8 mouse cellular contexts compared by ENCODE assay signal in the genomic region with DNA sequence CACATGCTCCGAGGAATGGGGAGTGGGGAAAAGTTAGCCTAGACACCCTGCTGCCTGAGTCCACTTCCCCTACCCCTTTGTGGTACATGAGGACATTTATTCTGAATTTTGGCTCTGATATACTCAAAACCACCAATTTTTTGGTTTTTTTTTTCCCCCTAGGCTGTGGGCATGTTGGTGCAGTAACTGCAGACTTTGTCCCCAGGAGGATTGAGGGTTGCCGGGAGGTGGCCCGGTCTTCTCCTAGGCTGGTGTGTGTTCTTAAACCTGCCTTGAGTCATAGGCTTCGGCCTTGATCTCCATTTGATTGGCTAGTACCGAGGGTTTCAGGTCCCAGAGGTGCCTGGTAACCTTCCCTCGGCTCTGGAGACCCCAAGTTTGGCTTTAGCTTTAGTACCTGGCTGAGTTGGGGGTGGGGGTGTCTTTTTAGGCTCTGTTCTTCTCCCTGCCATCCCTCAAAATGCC. TPM values are rescaled to one million over a fixed set of nuclear protein-coding genes. Genes with fewer than 3 reads are reported as not detected.
DNase-seq lines count a peak whose midpoint lies in the region; ATAC-seq and TF ChIP-seq lines count a peak whose summit lies in the region.

No protein-coding gene starts in this region.

- H3K9ac ChIP-seq in heart, embryonic 12.5 days, result peak overlapping the region; percentile 95
- H3K9ac ChIP-seq in hindbrain, embryonic 14.5 days, result peak overlapping the region; percentile 99
- peak overlapping the region; percentile 96 for H3K9ac ChIP-seq in liver, postnatal 0 days (replicated peaks)

- peak overlapping the region; percentile 91 for H3K4me2 ChIP-seq in heart, embryonic 12.5 days
- peak overlapping the region; percentile 94 for H3K4me2 ChIP-seq in hindbrain, embryonic 14.5 days (replicated peaks)
- peak overlapping the region; percentile 95 for H3K4me2 ChIP-seq in liver, postnatal 0 days (ENCODE audit: low read depth, low read length)

- H3K4me1 ChIP-seq in heart, embryonic 12.5 days (replicated peaks), result peaks cover 59% of the 10 kb centered on the region
- peaks cover 68% of the 10 kb centered on the region for H3K4me1 ChIP-seq in G1E (ENCODE audit: insufficient read depth, low read depth, low read length)
- H3K4me1 ChIP-seq in hindbrain, embryonic 14.5 days (replicated peaks; ENCODE audit: control insufficient read depth, insufficient read depth, low read length), result peaks cover 48% of the 10 kb centered on the region
- H3K4me1 ChIP-seq in liver, postnatal 0 days (ENCODE audit: insufficient read depth), result peaks cover 57% of the 10 kb centered on the region

- 53% methylated on average over 6 of the region's 6 CpGs for WGBS in heart, embryonic 12.5 days
- 24% methylated on average over 6 of the region's 6 CpGs for WGBS in hindbrain, embryonic 14.5 days
- 17% methylated on average over 6 of the region's 6 CpGs for WGBS in liver, postnatal 0 days (ENCODE audit: insufficient replicate concordance)

- H3K27ac ChIP-seq in heart, embryonic 12.5 days (ENCODE audit: poor library complexity, severe bottlenecking), result peak overlapping the region; percentile 53
- peak overlapping the region; percentile 95 for H3K27ac ChIP-seq in hindbrain, embryonic 14.5 days
- peak overlapping the region; percentile 97 for H3K27ac ChIP-seq in liver, postnatal 0 days (ENCODE audit: low read depth)

- peak overlapping the region; percentile 94 for H3K4me3 ChIP-seq in heart, embryonic 12.5 days
- peak overlapping the region; percentile 94 for H3K4me3 ChIP-seq in G1E (ENCODE audit: low read depth, low read length)
- peak overlapping the region; percentile 99 for H3K4me3 ChIP-seq in hindbrain, embryonic 14.5 days (replicated peaks; ENCODE audit: low read length)
- H3K4me3 ChIP-seq in liver, postnatal 0 days (ENCODE audit: low read depth, low read length), result peak overlapping the region; percentile 87

- ATAC-seq in heart, embryonic 12.5 days (ENCODE audit: insufficient number of reproducible peaks, low FRiP score), result no peak
- ATAC-seq in G1E (ENCODE audit: extremely low read depth, insufficient number of reproducible peaks, low FRiP score, poor library complexity, severe bottlenecking), result no peak
- no peak for ATAC-seq in hindbrain, embryonic 14.5 days (ENCODE audit: low FRiP score)
- ATAC-seq in liver, postnatal 0 days, result no peak
- no peak for ATAC-seq in granulocyte monocyte progenitor cell, adult 5-6 weeks (replicated peaks; ENCODE audit: poor library complexity, severe bottlenecking)

- TF ChIP-seq CTCF in G1E (IDR thresholded peaks at IDR 0.05; ENCODE audit: low read depth, low read length), result no peak
- no peak for TF ChIP-seq CTCF in liver, postnatal 0 days (IDR thresholded peaks at IDR 0.05; ENCODE audit: low read depth)

- H3K27me3 ChIP-seq in heart, embryonic 12.5 days (replicated peaks), result no peaks in the 10 kb centered on the region
- H3K27me3 ChIP-seq in G1E (ENCODE audit: insufficient read depth, low read length), result peaks cover 16% of the 10 kb centered on the region
- no peaks in the 10 kb centered on the region for H3K27me3 ChIP-seq in hindbrain, embryonic 14.5 days (ENCODE audit: control insufficient read depth, insufficient read depth, low read length)
- H3K27me3 ChIP-seq in liver, postnatal 0 days (ENCODE audit: insufficient read depth, low read length), result no peaks in the 10 kb centered on the region

- no peaks in the 10 kb centered on the region for H3K9me3 ChIP-seq in heart, embryonic 12.5 days (replicated peaks)
- peaks cover 3% of the 10 kb centered on the region; the same call in 1 of the 2 replicates for H3K9me3 ChIP-seq in G1E (replicated peaks)
- no peaks in the 10 kb centered on the region for H3K9me3 ChIP-seq in hindbrain, embryonic 14.5 days (ENCODE audit: control insufficient read depth, low read length)
- no peaks in the 10 kb centered on the region for H3K9me3 ChIP-seq in liver, postnatal 0 days (ENCODE audit: low read length)

- no peak for TF ChIP-seq EP300 in liver, postnatal 0 days (IDR thresholded peaks at IDR 0.05; ENCODE audit: low read depth)

- DNase-seq in heart, adult 9 months (ENCODE audit: low spot score in 2 of 2), result no peak
- peak; percentile 20 for DNase-seq in G1E (ENCODE audit: low spot score)
- no peak for DNase-seq in hindbrain, embryonic 14.5 days (ENCODE audit: low spot score)
- no peak for DNase-seq in liver, postnatal 0 days
- DNase-seq in urinary bladder, postnatal 36 days (ENCODE audit: low spot score in 2 of 2), result no peak
- no peak for DNase-seq in ovary, postnatal 10 days (ENCODE audit: low spot score)

- no peaks in the 10 kb centered on the region for H3K36me3 ChIP-seq in heart, embryonic 12.5 days
- peaks cover 34% of the 10 kb centered on the region for H3K36me3 ChIP-seq in G1E (replicated peaks)
- no peaks in the 10 kb centered on the region for H3K36me3 ChIP-seq in hindbrain, embryonic 14.5 days (replicated peaks; ENCODE audit: control insufficient read depth, insufficient read depth)
- H3K36me3 ChIP-seq in liver, postnatal 0 days (replicated peaks; ENCODE audit: insufficient read depth, low read length), result 0 out of 2 replicates have a peak, but pooled peaks cover 6% of the 10 kb centered on the region

RNA-seq across cellular contexts. Expression of gene Cmip, which starts 1.7 kb away (rescaled TPM):
- polyA plus RNA-seq in heart, embryonic 12.5 days (2016; fragmentation: Nextera tagmentation; extraction: Ambion mirVana), result 9.7 and 10.5 TPM in 2 replicates
- 78.4 and 88.8 TPM in 2 replicates for total RNA-seq in G1E (2014; fragmentation: Nextera tagmentation)
- total RNA-seq in G1E (2017), result 5.7 and 5.8 TPM in 2 replicates
- polyA plus RNA-seq in G1E (2012), result 63.4 and 65.3 TPM in 2 replicates
- 131 and 143 TPM in 2 replicates for polyA plus RNA-seq in hindbrain, embryonic 14.5 days (2014; fragmentation: Nextera tagmentation; extraction: Ambion mirVana)
- 22.3 and 22.6 TPM in 2 replicates for polyA plus RNA-seq in liver, postnatal 0 days (2015; fragmentation: Nextera tagmentation; extraction: Ambion mirVana)
- total RNA-seq in granulocyte monocyte progenitor cell, adult 5-6 weeks (2014; fragmentation: Nextera tagmentation), result 30.7 and 49.5 TPM in 2 replicates
- 6.0 and 11.8 TPM in 2 replicates for total RNA-seq in granulocyte monocyte progenitor cell, adult 5-6 weeks (2017)
